Comparison of ENCODE assay signal across 9 mouse cellular contexts in the genomic region with DNA sequence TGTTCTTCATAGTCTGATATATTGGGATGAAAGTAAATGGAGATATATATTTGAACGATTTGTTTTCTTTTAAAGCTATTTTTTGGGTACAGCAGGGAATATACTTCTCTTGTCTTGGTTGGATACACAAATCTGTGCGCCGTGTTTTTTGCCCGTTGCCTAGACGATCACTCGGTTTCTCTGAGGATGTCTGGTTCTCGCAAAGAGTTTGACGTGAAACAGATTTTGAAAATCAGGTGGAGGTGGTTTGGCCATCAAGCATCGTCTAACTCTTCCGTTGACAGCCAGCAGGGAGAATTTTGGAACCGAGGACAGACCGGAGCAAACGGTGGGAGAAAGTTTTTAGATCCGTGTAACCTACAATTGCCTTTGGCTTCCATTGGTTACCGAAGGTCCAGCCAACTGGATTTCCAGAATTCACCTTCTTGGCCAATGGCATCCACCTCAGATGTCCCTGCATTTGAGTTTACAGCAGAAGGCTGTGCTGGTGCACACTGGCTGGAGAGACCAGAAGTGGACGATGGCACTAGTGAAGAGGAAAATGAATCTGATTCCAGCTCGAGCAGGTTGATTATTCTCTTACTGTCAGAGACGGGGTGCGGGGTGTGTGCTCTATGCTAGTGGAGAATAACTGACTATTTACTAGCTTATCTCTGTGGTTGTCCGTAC. TPM values are rescaled to one million over a fixed set of nuclear protein-coding genes. Genes with fewer than 3 reads are reported as not detected.
DNase-seq lines count a peak whose midpoint lies in the region; ATAC-seq and TF ChIP-seq lines count a peak whose summit lies in the region.
"Had no signal": no experiment of that assay in that cellular context is flagged by ENCODE, and none has a peak within 500 bp of the region (broad histone marks: within the 10 kb centered on the region; RNA-seq: fewer than 3 reads in every experiment).

No protein-coding gene starts in this region.

- peak overlapping the region; percentile 73 for H3K9ac ChIP-seq in forebrain, embryonic 11.5 days (ENCODE audit: low read length)
- peak overlapping the region; percentile 63 for H3K9ac ChIP-seq in midbrain, embryonic 15.5 days

- H3K4me3 ChIP-seq in E14TG2a.4 (replicated peaks; ENCODE audit: low read length) = peak overlapping the region; percentile 75
- H3K4me3 ChIP-seq in forebrain, embryonic 11.5 days (ENCODE audit: low read depth, low read length) = peak overlapping the region; percentile 54
- H3K4me3 ChIP-seq in midbrain, embryonic 15.5 days = peak overlapping the region; percentile 70
- H3K4me3 ChIP-seq: myocyte had no signal

- DNase-seq in Muller cell, postnatal 12 days (ENCODE audit: inconsistent ontology term) = peak; percentile 56
- peak; percentile 54 for DNase-seq in forebrain, embryonic 11.5 days (ENCODE audit: low spot score)
- peak; percentile 49 to 57 for DNase-seq in layer of hippocampus, postnatal 14 days (ENCODE audit: low spot score in 2 of 2)
- no peak for DNase-seq in spleen, postnatal 36 days (ENCODE audit: low spot score in 2 of 2)
- DNase-seq in lung, postnatal 14 days = no peak
- no peak for DNase-seq in adrenal gland, postnatal 36 days

- H3K4me1 ChIP-seq in E14TG2a.4 (replicated peaks; ENCODE audit: low read depth, low read length) = peaks cover 21% of the 10 kb centered on the region
- peaks cover 7% of the 10 kb centered on the region; the same call in 1 of the 2 replicates for H3K4me1 ChIP-seq in forebrain, embryonic 11.5 days (replicated peaks; ENCODE audit: control insufficient read depth, insufficient read depth, low read length)
- peaks cover 6% of the 10 kb centered on the region; the same call in 1 of the 2 replicates for H3K4me1 ChIP-seq in midbrain, embryonic 15.5 days

- H3K36me3 ChIP-seq in E14TG2a.4 (ENCODE audit: insufficient read depth, low read length) = no peaks in the 10 kb centered on the region
- H3K36me3 ChIP-seq in forebrain, embryonic 11.5 days (ENCODE audit: control insufficient read depth, insufficient read depth, low read length) = no peaks in the 10 kb centered on the region
- H3K36me3 ChIP-seq in midbrain, embryonic 15.5 days (replicated peaks) = no peaks in the 10 kb centered on the region

- peak; percentile 29 for ATAC-seq in forebrain, embryonic 11.5 days (replicated peaks; ENCODE audit: low FRiP score)
- ATAC-seq in midbrain, embryonic 15.5 days (replicated peaks) = peak; percentile 73

- peaks cover 14% of the 10 kb centered on the region for H3K27me3 ChIP-seq in E14TG2a.4 (ENCODE audit: insufficient read depth, low read length)
- H3K27me3 ChIP-seq in forebrain, embryonic 11.5 days (ENCODE audit: control insufficient read depth, insufficient read depth, low read length) = no peaks in the 10 kb centered on the region
- no peaks in the 10 kb centered on the region for H3K27me3 ChIP-seq in midbrain, embryonic 15.5 days (replicated peaks)

- H3K4me2 ChIP-seq in forebrain, embryonic 11.5 days (ENCODE audit: low read depth, low read length, severe bottlenecking) = peak overlapping the region; percentile 58
- H3K4me2 ChIP-seq in midbrain, embryonic 15.5 days = peak overlapping the region; percentile 77

- peak overlapping the region; percentile 78 for H3K27ac ChIP-seq in forebrain, embryonic 11.5 days (ENCODE audit: low read depth, low read length)
- peak overlapping the region; percentile 85 for H3K27ac ChIP-seq in midbrain, embryonic 15.5 days

- no peaks in the 10 kb centered on the region for H3K9me3 ChIP-seq in E14TG2a.4 (ENCODE audit: low read length)
- H3K9me3 ChIP-seq in forebrain, embryonic 11.5 days (ENCODE audit: control insufficient read depth, low read length) = no peaks in the 10 kb centered on the region
- no peaks in the 10 kb centered on the region for H3K9me3 ChIP-seq in midbrain, embryonic 15.5 days

- 8% methylated on average over 20 of the region's 20 CpGs for whole genome bisulfite sequencing in forebrain, embryonic 11.5 days
- WGBS in midbrain, embryonic 15.5 days = 4% methylated on average over 20 of the region's 20 CpGs

- no peak for TF ChIP-seq CTCF in E14TG2a.4 (conservative IDR thresholded peaks at IDR 0.05; ENCODE audit: low read length)

RNA-seq across cellular contexts. Expression of a gene that starts 24.0 kb away (rescaled TPM):
- polyA plus RNA-seq in forebrain, embryonic 11.5 days (2014; fragmentation: Nextera tagmentation; extraction: Ambion mirVana) = 42.2 and 42.8 TPM in 2 replicates
- 10 to 100 TPM; 79.0 to 87.6 TPM for total RNA-seq in layer of hippocampus, postnatal 14 days (2021)
- polyA plus RNA-seq in midbrain, embryonic 15.5 days (2015; fragmentation: Nextera tagmentation; extraction: Ambion mirVana) = 51.9 and 53.0 TPM in 2 replicates
- 10 to 100 TPM; 53.1 to 67.7 TPM for total RNA-seq in adrenal gland, postnatal 36 days (2021)

RNA-seq across cellular contexts. Expression of a gene that starts 39.4 kb away (rescaled TPM):
- polyA plus RNA-seq in forebrain, embryonic 11.5 days (2014; fragmentation: Nextera tagmentation; extraction: Ambion mirVana) = 0.21 TPM in 1 of 2 replicates, not detected in the other
- under 1 TPM; 0.36 to 0.48 TPM for total RNA-seq in layer of hippocampus, postnatal 14 days (2021)
- polyA plus RNA-seq in midbrain, embryonic 15.5 days (2015; fragmentation: Nextera tagmentation; extraction: Ambion mirVana) = 0.11 and 0.22 TPM in 2 replicates
- total RNA-seq in adrenal gland, postnatal 36 days (2021) = not detected

Comparison
In these comparisons a context has a peak if more than half of its experiments do, and no peak if none do; other contexts are left out.
1. DNase-seq: peak in Muller cell, postnatal 12 days (single experiment), forebrain, embryonic 11.5 days (single experiment) and layer of hippocampus, postnatal 14 days (2 of 2); none in spleen, postnatal 36 days (0 of 2), lung, postnatal 14 days (single experiment) and adrenal gland, postnatal 36 days (0 of 2).
2. Peak in every context shown above with its lines, with median percentiles within 50 percentile points of each other: H3K4me3 ChIP-seq.